Mouse (Mus musculus): ENCODE results near the gene Pih1d3.

The Pih1d3 gene

DNA sequence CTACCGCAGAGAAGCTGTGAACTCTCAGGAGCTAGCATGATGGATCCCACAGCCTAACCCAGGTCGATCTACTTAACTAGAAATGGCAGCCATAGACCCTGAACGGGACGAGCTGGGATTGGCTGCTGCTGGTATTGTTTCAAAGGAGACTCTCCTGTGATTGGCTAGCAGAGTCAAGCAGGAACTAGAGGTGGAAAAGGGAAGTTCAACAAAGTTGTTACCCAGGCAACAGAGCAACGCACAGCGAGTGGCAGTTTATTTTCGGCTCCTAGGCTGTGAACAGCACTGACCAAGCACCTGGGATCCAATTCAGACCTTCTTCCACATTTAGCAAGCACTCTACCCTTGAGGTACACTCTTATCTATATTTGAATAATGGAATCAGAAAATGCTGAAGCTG lies at the start of gene Pih1d3, which contains the start of gene 4931428L18Rik:
TSS of gene Pih1d3 (plus strand) at position 275 of the 400 bp plus-strand sequence.
TSS of gene 4931428L18Rik (minus strand) at position 121 of the 400 bp plus-strand sequence.
- DNase-seq: no peak

GRCm38 (mm10) chr1:31175401-31175800 lies 47.2 kb upstream of the Pih1d3 start:
- no peak for DNase-seq

DNA sequence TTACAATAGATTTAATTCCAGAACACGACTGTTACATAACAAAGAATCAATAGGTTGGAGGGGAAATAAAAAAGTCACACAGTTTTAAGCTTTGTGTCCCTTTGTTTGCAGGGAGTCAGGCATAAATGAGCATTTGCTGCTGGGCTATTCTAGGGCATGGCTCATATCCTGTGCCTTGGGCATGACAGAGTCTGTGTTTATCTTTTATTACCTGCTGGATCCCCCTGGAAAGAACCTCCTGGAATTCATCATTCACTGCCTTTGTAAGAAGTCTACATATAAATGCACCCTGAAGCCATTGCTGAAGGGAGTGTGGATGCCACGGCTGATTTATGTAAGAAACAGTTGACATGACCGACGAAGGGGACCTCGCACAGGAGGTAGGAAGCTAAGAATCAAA lies 46.5 kb upstream of the Pih1d3 start, which contains the start of gene Lgsn:
TSS of gene Lgsn (plus strand) at position 301 of the 400 bp plus-strand sequence.
- no peak for DNase-seq

DNA sequence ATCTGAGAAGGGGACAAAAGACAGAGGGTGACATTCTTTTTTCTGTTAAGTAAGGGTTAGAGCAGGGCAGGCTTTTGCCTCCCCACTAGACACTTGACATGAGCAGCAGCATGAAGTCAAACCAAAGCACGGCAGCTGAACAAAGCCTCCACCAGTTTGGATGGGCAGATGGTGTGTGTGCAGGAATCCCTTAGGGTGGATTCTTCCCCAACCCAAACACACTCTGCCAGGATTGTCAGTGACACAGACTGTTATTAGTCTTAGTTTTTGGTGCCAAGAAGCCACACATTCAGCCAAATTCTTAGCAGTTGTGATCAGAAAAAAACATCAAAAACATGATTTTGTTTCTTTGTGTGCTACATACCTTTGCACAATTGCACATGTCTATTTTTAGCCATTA lies 44.4 kb upstream of the Pih1d3 start:
- DNase-seq: peak; percentile 59 to 73

- no peak for DNase-seq
These were observed 32.3 kb upstream of the Pih1d3 start for GRCm38 (mm10) chr1:31190237-31190866.

DNA sequence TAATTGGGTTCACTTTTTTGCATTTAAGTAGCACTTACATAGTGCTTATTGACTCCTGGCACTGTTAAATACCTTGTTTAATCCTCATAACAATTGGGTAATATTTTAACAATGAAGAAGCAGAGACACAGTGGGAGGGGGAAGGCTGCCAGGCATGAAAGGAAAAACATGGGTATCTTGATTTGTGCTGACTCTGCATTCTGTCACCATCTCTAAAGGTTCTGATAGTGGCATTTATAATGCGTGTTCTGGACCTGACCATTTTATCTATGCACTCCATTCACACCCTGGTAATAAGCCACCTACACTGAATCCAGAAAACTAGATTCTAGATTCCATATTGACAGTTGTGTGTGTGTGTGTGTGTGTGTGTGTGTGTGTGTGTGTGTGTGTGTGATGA lies 27.0 kb upstream of the Pih1d3 start:
- DNase-seq: no peak

DNA sequence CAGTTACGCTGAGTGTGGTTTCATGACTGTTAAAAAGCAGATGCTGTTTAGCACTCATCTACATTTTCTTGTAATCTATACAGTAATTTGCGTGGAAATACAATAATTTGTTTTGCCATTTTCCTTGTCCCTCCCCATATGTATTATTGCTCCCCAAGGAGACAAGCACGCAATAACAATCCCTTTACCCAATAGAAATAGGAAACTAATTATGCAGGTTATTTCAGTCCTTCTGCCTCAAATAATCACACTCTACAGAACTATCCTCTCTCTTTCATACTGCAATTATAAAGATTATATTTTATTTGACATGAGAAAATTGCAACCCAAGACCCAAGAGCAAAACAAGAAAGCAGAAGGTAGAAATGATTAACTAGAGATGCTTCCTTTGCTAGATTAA lies 25.7 kb upstream of the Pih1d3 start:
- DNase-seq: no peak

DNA sequence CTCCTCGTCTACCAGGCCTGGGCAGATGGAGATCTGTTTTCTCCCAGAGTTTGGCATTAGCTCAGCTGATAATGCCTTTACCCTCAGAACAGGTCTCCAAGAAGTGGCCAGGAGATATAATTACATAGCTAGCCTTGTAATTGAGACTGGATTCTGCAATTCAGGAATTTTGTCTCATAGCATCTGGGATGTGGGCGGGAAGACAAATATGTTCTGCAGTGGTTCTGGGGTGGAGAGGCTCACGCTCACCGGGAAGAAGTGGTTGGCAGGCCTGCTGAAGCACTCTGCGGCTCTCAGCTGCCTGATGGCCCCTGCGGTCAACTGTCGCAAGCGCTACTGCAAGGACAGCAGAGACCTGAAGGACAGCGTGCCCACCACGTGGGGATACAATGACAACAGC lies 18.9 kb upstream of the Pih1d3 start:
- DNase-seq: no peak

- DNase-seq: no peak
These were observed 17.3 kb upstream of the Pih1d3 start for GRCm38 (mm10) chr1:31205346-31205745.

GRCm38 (mm10) chr1:31205770-31206169 lies 16.9 kb upstream of the Pih1d3 start:
- no peak for DNase-seq

- DNase-seq: peak; percentile 30 to 73
These were observed 12.5 kb upstream of the Pih1d3 start for GRCm38 (mm10) chr1:31210144-31210543.

GRCm38 (mm10) chr1:31214831-31215230 lies 7.8 kb upstream of the Pih1d3 start:
- DNase-seq: no peak

DNA sequence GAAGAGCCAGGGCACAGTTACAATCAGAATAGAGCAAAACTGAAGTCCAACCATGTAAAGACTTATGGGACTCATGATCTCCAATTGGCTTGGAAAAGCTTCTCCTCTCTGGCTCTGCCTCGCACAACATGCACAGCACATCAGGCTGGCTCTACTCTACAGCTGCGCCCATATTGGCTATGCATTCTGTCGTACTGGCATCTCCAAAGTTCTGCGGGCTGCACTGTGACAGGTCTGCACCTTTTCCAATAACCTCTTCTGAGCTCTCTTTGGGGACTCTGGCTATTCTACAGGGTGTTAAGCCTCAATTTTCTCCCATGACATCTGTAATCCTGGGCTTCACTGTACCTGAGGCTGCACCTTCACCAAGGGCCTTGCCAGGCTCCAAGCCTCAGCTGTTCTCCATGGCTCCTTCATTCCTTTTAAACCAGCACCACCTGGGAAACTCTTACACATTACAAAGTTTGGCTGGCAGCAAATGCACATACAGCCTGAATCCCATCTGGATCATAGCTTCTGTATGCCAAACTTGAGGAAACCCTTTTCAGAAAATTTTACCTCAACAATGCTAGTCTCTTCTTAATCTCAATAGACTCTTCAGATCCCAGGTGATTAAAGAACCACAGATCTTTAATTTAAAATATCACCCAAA lies 1.9 kb upstream of the Pih1d3 start:
- no peak for DNase-seq

- DNase-seq: peak; percentile 5 to 25
These were observed 10.8 kb downstream of the Pih1d3 start for GRCm38 (mm10) chr1:31233319-31234036.

GRCm38 (mm10) chr1:31260218-31260923 lies 37.7 kb downstream of the Pih1d3 start:
- no peak for DNase-seq

Data from cerebellum, postnatal 25 days (tissue).